Mouse (Mus musculus) liver, embryonic 11.5 days (tissue): ENCODE data around the gene Apol7c. TPM values are rescaled to one million over a fixed set of nuclear protein-coding genes. Genes with fewer than 3 reads are reported as not detected.
"Not testable (repeated sequence)": the region's sequence is repeated elsewhere in the genome, so short reads cannot be mapped to it uniquely, and the experiment has no call there.

Experiments used
- ATAC-seq: fragments of 200-750 bp; cut with Nextera tagmentation; replicated peaks from 2 replicates; pipeline ENCODE4 v1.8.0; 2017; ENCODE audit warnings: moderate number of reproducible peaks, mild to moderate bottlenecking, moderate TSS enrichment, moderate library complexity; ENCODE audit not compliant: low FRiP score
- DNase-seq: peaks from one replicate; pipeline ENCODE4 v3.0.0-alpha.2; 2017; ENCODE audit warnings: low spot score
- H3K27ac ChIP-seq: fragments of 300-500 bp; sonication (generic); 2 replicates; pipeline ENCODE4 v1.5.1; 2014; ENCODE audit warnings: mild to moderate bottlenecking, low read depth, low read length, control low read depth
- H3K27me3 ChIP-seq: fragments of 300-500 bp; sonication (generic); replicated peaks from 2 replicates; pipeline ENCODE4 v1.6.1; 2014; ENCODE audit warnings: low read length, mixed read lengths; ENCODE audit not compliant: control insufficient read depth, insufficient read depth
- H3K36me3 ChIP-seq: fragments of 300-500 bp; sonication (generic); 2 replicates; pipeline ENCODE4 v1.6.1; 2014; ENCODE audit warnings: mild to moderate bottlenecking, low read length, moderate library complexity, mixed read lengths; ENCODE audit not compliant: control insufficient read depth, insufficient read depth
- H3K4me1 ChIP-seq: fragments of 300-500 bp; sonication (generic); replicated peaks from 2 replicates; pipeline ENCODE4 v1.6.1; 2014; ENCODE audit warnings: low read length, mixed read lengths; ENCODE audit not compliant: control insufficient read depth, insufficient read depth
- H3K4me2 ChIP-seq: fragments of 300-500 bp; sonication (generic); 2 replicates; pipeline ENCODE4 v1.6.1; 2014; ENCODE audit warnings: mild to moderate bottlenecking, control low read depth, moderate library complexity
- H3K4me3 ChIP-seq: fragments of 300-500 bp; sonication (generic); 2 replicates; pipeline ENCODE4 v1.5.1; 2014; ENCODE audit warnings: low read depth, low read length, control low read depth
- H3K9ac ChIP-seq: fragments of 300-500 bp; sonication (generic); 2 replicates; pipeline ENCODE4 v1.6.1; 2014; ENCODE audit warnings: low read depth, low read length, control low read depth
- H3K9me3 ChIP-seq: fragments of 300-500 bp; sonication (generic); 2 replicates; pipeline ENCODE4 v1.6.1; 2016; ENCODE audit warnings: low read length, inconsistent platforms, mixed read lengths; ENCODE audit not compliant: control insufficient read depth
- WGBS: fragments of 180-500 bp; shearing (Covaris S2); extraction: QIAGEN DNeasy Blood & Tissue Kit; methylation state at CpG from one replicate; pipeline ENCODE4 v1.1.7; 2014; 5-methylcytosine and 5-hydroxymethylcytosine counted together
- polyA plus RNA-seq: library from polyadenylated mRNA; unstranded; fragments of >200 nt; fragmentation: Nextera tagmentation; extraction: Ambion mirVana; gene quantifications from 2 replicates; pipeline ENCODE4 v1.2.1, GENCODE M21; 2014

The Apol7c gene
- 0.08 TPM in 1 of 2 replicates, not detected in the other for polyA plus RNA-seq

DNA sequence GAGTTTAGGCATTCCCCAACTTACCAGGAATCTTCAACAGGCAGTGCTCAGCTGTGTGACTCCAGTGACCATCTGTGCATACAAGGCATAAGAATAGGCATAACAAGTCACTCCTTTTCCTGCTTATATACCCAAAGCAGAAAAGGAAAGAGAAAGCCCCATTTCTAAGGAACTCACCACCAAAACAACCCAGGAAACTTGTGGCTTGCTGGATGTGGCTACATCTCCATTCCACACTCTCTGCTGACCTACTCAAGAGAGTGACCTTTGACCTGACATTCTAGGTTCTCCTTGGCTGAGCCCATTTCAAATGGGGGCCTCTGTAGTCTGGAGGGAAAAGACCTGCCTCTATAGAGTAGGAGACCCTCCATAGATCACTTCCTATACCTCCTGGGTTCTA is at the start of gene Apol7c:
Gene Apol7c, minus strand, starts transcription at position 101 of the 400 bp plus-strand sequence.
- H3K4me1 ChIP-seq: no peaks in the 10 kb centered on the region

DNA sequence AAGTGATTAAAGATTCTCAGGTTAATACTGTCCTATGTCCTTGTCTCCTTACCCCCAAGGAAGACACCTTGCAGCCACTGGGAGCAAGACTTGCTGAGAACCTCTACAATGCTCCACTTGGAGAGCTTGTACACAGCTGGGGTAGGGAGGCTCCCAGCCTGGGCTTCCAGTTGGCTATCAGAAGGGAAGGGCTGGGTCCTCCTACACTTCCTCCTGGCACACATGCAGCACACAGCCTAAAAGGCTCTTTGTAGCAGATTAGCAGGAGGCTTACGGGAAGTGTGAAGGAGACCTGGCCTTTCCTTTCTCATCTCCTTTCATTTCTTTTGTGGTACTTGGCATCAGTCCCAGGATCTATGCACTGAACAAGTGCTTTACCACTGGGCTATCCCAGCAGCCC is 48.6 kb upstream of the Apol7c start:
- ATAC-seq (no peak), DNase-seq (no peak)
- Histone ChIP-seq H3K9me3 (no peaks in the 10 kb centered on the region), H3K27me3 (no peaks in the 10 kb centered on the region), H3K9ac (no peak overlapping the region), H3K4me3 (no peak overlapping the region), H3K4me1 (no peaks in the 10 kb centered on the region), H3K27ac (no peak overlapping the region), H3K36me3 (no peaks in the 10 kb centered on the region), H3K4me2 (no peak overlapping the region)
- 44% methylated on average over 1 of the region's 1 CpGs for WGBS

More for the DNA sequence above, at the start of gene Apol7c:
- Histone ChIP-seq H3K36me3 (no peaks in the 10 kb centered on the region), H3K4me3 (no peak within 1 kb of the TSS), H3K4me2 (no peak within 1 kb of the TSS), H3K27ac (no peak within 1 kb of the TSS), H3K9ac (no peak within 1 kb of the TSS), H3K9me3 (no peaks in the 10 kb centered on the region), H3K27me3 (no peaks in the 10 kb centered on the region)
- DNase-seq (no peak), ATAC-seq (no peak)

DNA sequence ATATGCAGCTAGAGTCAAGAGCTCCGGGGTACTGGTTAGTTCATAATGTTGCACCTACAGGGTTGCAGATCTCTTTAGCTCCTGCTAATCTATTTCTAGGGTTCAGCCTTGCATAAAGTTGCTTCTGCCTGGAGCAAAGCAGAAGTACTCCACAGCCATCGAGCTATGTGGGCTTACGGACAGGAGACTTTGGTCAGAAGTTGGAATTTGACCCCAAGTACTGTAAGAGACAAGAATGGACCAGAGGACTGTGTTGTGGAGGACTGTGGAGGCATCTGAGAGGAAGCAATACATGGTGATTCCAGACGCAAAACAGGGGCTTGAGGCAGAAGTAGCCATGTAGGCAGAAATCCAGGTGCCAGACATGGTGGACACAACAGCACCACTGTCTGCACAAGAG is 46.2 kb upstream of the Apol7c start:
- H3K36me3 ChIP-seq: no peaks in the 10 kb centered on the region
- WGBS: 88% methylated on average over 4 of the region's 4 CpGs
- no peaks in the 10 kb centered on the region for H3K4me1 ChIP-seq
- no peak overlapping the region for H3K27ac ChIP-seq
- H3K4me2 ChIP-seq: no peak overlapping the region
- H3K4me3 ChIP-seq: no peak overlapping the region
- no peak overlapping the region for H3K9ac ChIP-seq
- ATAC-seq (no peak), DNase-seq (no peak)
- no peaks in the 10 kb centered on the region for H3K9me3 ChIP-seq
- H3K27me3 ChIP-seq: no peaks in the 10 kb centered on the region

DNA sequence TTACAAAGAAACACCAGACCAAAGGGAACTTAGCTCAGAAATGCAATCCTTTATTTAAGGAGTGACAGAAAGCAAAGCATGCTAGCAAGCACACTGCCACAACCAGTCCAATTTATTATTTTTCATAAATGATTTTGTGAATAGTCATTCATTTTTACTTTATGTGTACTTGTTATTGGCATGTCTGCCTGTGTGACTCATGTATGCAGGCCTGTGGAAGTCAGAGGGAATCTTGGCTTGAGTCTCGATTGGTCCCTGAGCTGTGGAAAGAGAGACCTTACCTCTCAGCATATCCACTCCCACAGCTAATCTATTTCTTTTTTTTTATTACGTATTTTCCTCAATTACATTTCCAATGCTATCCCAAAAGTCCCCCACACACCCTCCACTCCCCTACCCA is 45.7 kb upstream of the Apol7c start:
- WGBS: 81% methylated on average over 2 of the region's 2 CpGs
- Histone ChIP-seq H3K9me3 (no peaks in the 10 kb centered on the region), H3K36me3 (no peaks in the 10 kb centered on the region), H3K4me2 (no peak overlapping the region), H3K27ac (no peak overlapping the region), H3K9ac (no peak overlapping the region), H3K4me1 (no peaks in the 10 kb centered on the region), H3K4me3 (no peak overlapping the region), H3K27me3 (no peaks in the 10 kb centered on the region)
- DNase-seq (no peak), ATAC-seq (no peak)

DNA sequence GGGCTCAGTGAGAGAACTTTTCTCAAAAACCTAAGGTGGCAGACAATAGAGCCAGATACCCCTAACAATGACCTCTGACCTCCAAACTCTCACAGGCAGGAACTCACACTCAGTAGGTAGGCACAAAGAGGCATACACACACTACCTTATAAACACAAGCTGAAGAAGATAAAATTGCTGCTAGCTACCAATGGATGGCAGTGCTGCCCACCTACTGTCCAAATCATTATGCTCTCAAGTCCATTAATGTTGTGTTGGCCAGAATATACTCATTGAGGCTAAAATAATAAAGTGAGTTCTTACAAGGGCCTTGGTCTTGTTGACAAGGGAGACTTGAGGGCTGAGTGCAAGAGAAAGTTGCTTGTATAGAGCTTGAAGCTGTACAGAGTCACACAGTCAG is 30.1 kb upstream of the Apol7c start:
- Histone ChIP-seq H3K9me3 (no peaks in the 10 kb centered on the region), H3K27ac (no peak overlapping the region), H3K27me3 (no peaks in the 10 kb centered on the region), H3K4me3 (no peak overlapping the region), H3K4me2 (no peak overlapping the region), H3K36me3 (no peaks in the 10 kb centered on the region), H3K4me1 (no peaks in the 10 kb centered on the region), H3K9ac (no peak overlapping the region)
- ATAC-seq: no peak
- no peak for DNase-seq

DNA sequence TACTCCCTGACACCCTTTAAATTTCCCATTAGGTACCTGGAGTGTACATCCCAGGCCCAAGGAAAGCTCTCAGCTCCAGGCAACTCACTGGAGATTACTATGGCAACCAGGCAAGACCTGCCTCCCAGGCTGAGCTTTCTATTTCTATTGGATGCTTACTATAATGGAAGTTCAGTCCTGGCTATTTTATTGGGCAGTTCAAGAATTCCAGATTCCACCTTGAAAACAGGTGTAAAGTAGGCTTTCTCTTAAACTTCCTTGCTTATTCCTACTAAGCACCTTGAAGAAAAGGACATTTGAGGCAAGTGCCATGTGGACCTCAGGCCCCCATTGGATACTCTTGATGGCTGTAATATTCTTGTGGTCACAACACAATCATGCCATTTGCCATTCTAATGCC is 28.7 kb upstream of the Apol7c start, which contains the start of gene 1700025B11Rik:
Gene 1700025B11Rik, minus strand, starts transcription at position 101 of the 400 bp plus-strand sequence.
- H3K9me3 ChIP-seq: no peaks in the 10 kb centered on the region
- H3K4me3 ChIP-seq: no peak within 1 kb of the TSS
- no peaks in the 10 kb centered on the region for H3K36me3 ChIP-seq
- H3K9ac ChIP-seq: no peak within 1 kb of the TSS
- no peak within 1 kb of the TSS for H3K27ac ChIP-seq
- no peaks in the 10 kb centered on the region for H3K4me1 ChIP-seq
- ATAC-seq (no peak), DNase-seq (no peak)
- H3K4me2 ChIP-seq: no peak within 1 kb of the TSS
- no peaks in the 10 kb centered on the region for H3K27me3 ChIP-seq

DNA sequence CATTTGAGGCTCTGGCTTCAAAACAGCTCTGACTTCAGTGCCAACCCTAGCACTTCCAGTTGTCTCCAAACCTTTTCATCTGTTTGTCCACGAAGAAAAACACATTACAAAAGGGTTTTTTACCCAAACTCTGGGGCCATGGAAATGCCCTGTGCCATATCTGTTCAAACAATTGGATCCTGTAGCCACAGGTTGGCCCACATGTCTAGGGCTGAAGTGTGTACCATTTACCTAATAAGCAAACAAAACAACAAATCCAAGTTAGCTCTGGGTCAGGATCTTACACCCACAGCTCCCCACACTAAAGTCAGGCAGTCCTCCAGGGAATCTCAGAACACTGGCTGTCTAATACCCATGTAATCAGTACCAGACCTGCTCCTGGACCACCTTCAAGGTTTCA is 6.1 kb upstream of the Apol7c start:
- H3K9me3 ChIP-seq, DNase-seq, H3K4me2 ChIP-seq, H3K27ac ChIP-seq, H3K27me3 ChIP-seq, H3K9ac ChIP-seq, ATAC-seq, H3K36me3 ChIP-seq, H3K4me3 ChIP-seq, H3K4me1 ChIP-seq: not testable (repeated sequence)
- WGBS: 24% methylated on average over 1 of the region's 1 CpGs

DNA sequence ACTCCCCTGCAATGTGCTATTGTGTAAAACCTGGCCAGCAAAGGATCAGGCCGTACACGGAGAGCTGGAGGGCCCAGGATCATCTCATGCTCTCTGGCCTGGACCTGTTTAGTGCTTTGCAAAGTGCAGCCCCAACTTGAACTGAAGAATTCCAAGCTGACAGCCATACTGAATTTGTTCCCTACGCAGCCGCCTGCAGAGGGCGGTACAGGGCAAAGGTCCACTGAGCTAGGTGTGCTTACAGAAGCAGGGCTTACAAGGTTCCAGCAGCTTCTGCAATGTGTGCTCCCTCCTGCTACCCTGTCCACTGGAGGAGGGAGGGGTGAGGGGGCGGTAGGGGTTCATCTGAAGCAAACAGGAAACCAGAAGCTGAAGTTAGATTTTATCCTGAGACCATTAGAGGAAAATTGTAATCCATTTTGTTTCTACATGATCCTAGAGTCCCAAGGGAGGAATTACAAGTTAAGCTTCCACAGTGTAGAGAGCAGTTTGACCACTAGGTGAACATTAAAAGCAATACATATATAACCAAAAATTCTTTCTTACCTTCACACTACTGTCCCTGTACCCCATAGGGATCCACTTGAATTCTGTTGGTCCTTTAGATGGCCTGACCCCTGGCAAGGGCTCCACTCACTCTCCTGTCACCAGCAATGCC is 9.8 kb downstream of the Apol7c start:
- ATAC-seq, H3K27me3 ChIP-seq, H3K9me3 ChIP-seq, H3K4me1 ChIP-seq, H3K36me3 ChIP-seq, H3K4me3 ChIP-seq, H3K9ac ChIP-seq, H3K4me2 ChIP-seq, H3K27ac ChIP-seq: not testable (repeated sequence)
- 17% methylated on average over 6 of the region's 6 CpGs for WGBS
- DNase-seq: peak; percentile 33

DNA sequence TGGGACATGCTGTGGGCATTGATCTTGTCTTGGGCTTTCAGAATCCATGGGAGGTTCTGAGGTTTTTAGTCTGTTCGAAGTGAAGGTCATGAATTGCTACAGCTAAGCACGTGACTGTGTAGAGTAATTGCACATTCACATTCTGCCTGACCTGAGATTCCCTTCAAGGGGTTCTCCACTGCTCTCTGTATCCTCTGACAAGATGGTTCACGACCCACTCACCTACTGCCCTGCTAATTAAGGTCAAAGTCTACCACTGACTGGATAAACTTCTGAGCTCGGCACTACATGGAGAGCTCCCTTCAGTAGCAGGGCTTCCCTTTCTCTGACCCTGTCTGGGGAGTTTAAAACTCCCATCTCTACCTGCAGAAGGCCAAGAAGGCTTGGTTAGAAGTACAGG is 12.5 kb downstream of the Apol7c start:
- ATAC-seq, H3K4me2 ChIP-seq, H3K27ac ChIP-seq, H3K9me3 ChIP-seq, H3K4me3 ChIP-seq, H3K9ac ChIP-seq, H3K4me1 ChIP-seq, H3K36me3 ChIP-seq, H3K27me3 ChIP-seq, DNase-seq: not testable (repeated sequence)
- WGBS: 68% methylated on average over 4 of the region's 4 CpGs
